8 mouse cellular contexts compared by ENCODE assay signal in genomic region chr12:100937441-100938360, GRCm38 (mm10). TPM values are rescaled to one million over a fixed set of nuclear protein-coding genes. Genes with fewer than 3 reads are reported as not detected.
A peak's percentile ranks its signal among the peaks of the same experiment; 100 is the strongest.
DNase-seq lines count a peak whose midpoint lies in the region; ATAC-seq and TF ChIP-seq lines count a peak whose summit lies in the region.

No protein-coding gene starts in this region.

- no peak overlapping the region for H3K4me3 ChIP-seq in lung, adult 2 months (replicated peaks; ENCODE audit: extremely low read depth, low read depth, low read length)
- no peak overlapping the region for H3K4me3 ChIP-seq in kidney, postnatal 0 days (replicated peaks; ENCODE audit: low read depth, low read length)
- H3K4me3 ChIP-seq in stomach, embryonic 15.5 days (replicated peaks), result no peak overlapping the region

- WGBS in lung, adult 2 months, result 44% methylated on average over 21 of the region's 21 CpGs
- 47% methylated on average over 21 of the region's 21 CpGs for WGBS in kidney, postnatal 0 days
- 66% methylated on average over 21 of the region's 21 CpGs for WGBS in stomach, embryonic 15.5 days

- no peak overlapping the region for H3K9ac ChIP-seq in kidney, postnatal 0 days (ENCODE audit: low read depth, low read length)
- H3K9ac ChIP-seq in stomach, embryonic 15.5 days, result no peak overlapping the region

- ATAC-seq in granulocyte monocyte progenitor cell, adult 5-6 weeks (replicated peaks; ENCODE audit: poor library complexity, severe bottlenecking), result 0 out of 2 replicates have a peak, but pooled peaks have one; percentile 15
- no peak; the same call in 1 of the 2 replicates for ATAC-seq in kidney, postnatal 0 days (replicated peaks; ENCODE audit: low FRiP score, low read depth)
- ATAC-seq in stomach, embryonic 15.5 days (ENCODE audit: insufficient read depth, low FRiP score, low read depth), result no peak; the same call in 1 of the 2 replicates
- no peak for ATAC-seq in CD4-positive, CD25-positive, alpha-beta regulatory T cell, adult 4 months
- ATAC-seq in monocyte, adult 5-6 weeks (replicated peaks; ENCODE audit: insufficient number of reproducible peaks, low FRiP score, low TSS enrichment, poor library complexity, severe bottlenecking), result no peak

- 0 out of 2 replicates have a peak overlapping the region, but pooled peaks have one; percentile 19 for H3K27ac ChIP-seq in kidney, postnatal 0 days
- peak overlapping the region; percentile 71 for H3K27ac ChIP-seq in stomach, embryonic 15.5 days

- TF ChIP-seq POLR2A in lung, adult 2 months (IDR thresholded peaks at IDR 0.05; ENCODE audit: borderline replicate concordance, extremely low read depth, low read depth, low read length), result no peak

- no peaks in the 10 kb centered on the region for H3K4me1 ChIP-seq in lung, adult 2 months (ENCODE audit: control insufficient read depth, insufficient read depth, low read length)
- no peaks in the 10 kb centered on the region for H3K4me1 ChIP-seq in kidney, postnatal 0 days (replicated peaks; ENCODE audit: insufficient read depth, low read length)
- peaks cover 6% of the 10 kb centered on the region; the same call in 1 of the 2 replicates for H3K4me1 ChIP-seq in stomach, embryonic 15.5 days

- TF ChIP-seq CTCF in lung, adult 2 months (IDR thresholded peaks at IDR 0.05; ENCODE audit: insufficient read depth, low read length), result no peak
- no peak for TF ChIP-seq CTCF in kidney, postnatal 0 days (IDR thresholded peaks at IDR 0.05; ENCODE audit: low read depth)

- peak; percentile 61 to 63 for DNase-seq in lung, adult 18-20 months
- no peak for DNase-seq in lung, adult 2 months
- peak; percentile 67 for DNase-seq in kidney, postnatal 0 days (ENCODE audit: low spot score)
- no peak for DNase-seq in ovary, adult 18-20 months (ENCODE audit: low spot score)

- H3K27me3 ChIP-seq in kidney, postnatal 0 days (ENCODE audit: insufficient read depth, low read length), result no peaks in the 10 kb centered on the region
- H3K27me3 ChIP-seq in stomach, embryonic 15.5 days (replicated peaks), result no peaks in the 10 kb centered on the region

- H3K9me3 ChIP-seq in kidney, postnatal 0 days (replicated peaks; ENCODE audit: low read length), result no peaks in the 10 kb centered on the region
- H3K9me3 ChIP-seq in stomach, embryonic 15.5 days, result no peaks in the 10 kb centered on the region

- peaks cover 22% of the 10 kb centered on the region for H3K36me3 ChIP-seq in kidney, postnatal 0 days (ENCODE audit: insufficient read depth, low read length)
- H3K36me3 ChIP-seq in stomach, embryonic 15.5 days, result no peaks in the 10 kb centered on the region; the same call in 1 of the 2 replicates

- H3K4me2 ChIP-seq in kidney, postnatal 0 days (ENCODE audit: low read length), result no peak overlapping the region
- no peak overlapping the region for H3K4me2 ChIP-seq in stomach, embryonic 15.5 days

RNA-seq across cellular contexts. Expression of gene Gpr68, which starts 29.7 kb away (rescaled TPM):
- 3.2 and 4.2 TPM in 2 replicates for polyA plus RNA-seq in lung, adult 2 months (2012; rRNA removed)
- 0.23 and 1.6 TPM in 2 replicates for total RNA-seq in granulocyte monocyte progenitor cell, adult 5-6 weeks (2014; fragmentation: Nextera tagmentation)
- total RNA-seq in granulocyte monocyte progenitor cell, adult 5-6 weeks (2017), result 0.47 TPM in 1 of 2 replicates, not detected in the other
- polyA plus RNA-seq in kidney, postnatal 0 days (2015; fragmentation: Nextera tagmentation; extraction: Ambion mirVana), result 0.36 and 0.57 TPM in 2 replicates
- 0.50 and 0.64 TPM in 2 replicates for polyA plus RNA-seq in stomach, embryonic 15.5 days (2015; fragmentation: Nextera tagmentation; extraction: Ambion mirVana)
- polyA plus RNA-seq in CD4-positive, CD25-positive, alpha-beta regulatory T cell, adult 4 months (2017; shearing (Covaris generic)), result 100 to 1,000 TPM in 1 of 2 experiments, 10 to 100 TPM in 1; 51.7 to 101 TPM
- total RNA-seq in monocyte, adult 5-6 weeks (2017), result 4.4 to 27.8 TPM (median 4.9 TPM) in 3 replicates

Comparison
In these comparisons a context has a peak if more than half of its experiments do, and no peak if none do; other contexts are left out.
1. DNase-seq: peak in lung, adult 18-20 months (2 of 2) and kidney, postnatal 0 days (single experiment); none in lung, adult 2 months (single experiment) and ovary, adult 18-20 months (single experiment).
2. RNA of gene Gpr68, which starts 29.7 kb away (polyA plus RNA-seq): 51.7 to 101 TPM in CD4-positive, CD25-positive, alpha-beta regulatory T cell, adult 4 months; 3.2 to 4.2 TPM in lung, adult 2 months, 0.50 to 0.64 TPM in stomach, embryonic 15.5 days and 0.36 to 0.57 TPM in kidney, postnatal 0 days; every median in the first group is over 10 times any median in the second.